Mouse (Mus musculus): ENCODE measurements at regions not wholly inside any gene's neighbourhood (a gene's known extent, or its start where the extent isn't known, plus 50 kb on each side); places are given as distances from the start of the nearest gene placed in this dataset.

GRCm38 (mm10) chr15:62157200-62158033 lies 1234.6 kb upstream of the A1bg start:
- TF ChIP-seq CTCF (IDR thresholded peaks at IDR 0.05; ENCODE audit: low read depth) (no peak), EP300 (IDR thresholded peaks at IDR 0.05; ENCODE audit: low read depth) (no peak)
